Mouse (Mus musculus) G1E-ER4 (cell line): ENCODE data around the gene Scaf4. TPM values are rescaled to one million over a fixed set of nuclear protein-coding genes. Genes with fewer than 3 reads are reported as not detected.
A peak's percentile ranks its signal among the peaks of the same experiment; 100 is the strongest.

ENCODE experiments used
- GATA1 ChIP-seq: IDR thresholded peaks from one replicate; pipeline ENCODE4 v1.8.0; 2012; ENCODE audit warnings: low read length, inconsistent platforms
- polyA plus RNA-seq: library from polyadenylated mRNA; stranded (reverse); fragments of >175 nt; gene quantifications from 2 replicates; pipeline ENCODE4 v1.2.3, GENCODE M21; 2012

The Scaf4 gene
- polyA plus RNA-seq, 1 experiment: 276 TPM

GRCm38 (mm10) chr16:90265106-90265505, 19.2 kb downstream of the Scaf4 start:
- peak; percentile 13 for TF ChIP-seq GATA1

DNA sequence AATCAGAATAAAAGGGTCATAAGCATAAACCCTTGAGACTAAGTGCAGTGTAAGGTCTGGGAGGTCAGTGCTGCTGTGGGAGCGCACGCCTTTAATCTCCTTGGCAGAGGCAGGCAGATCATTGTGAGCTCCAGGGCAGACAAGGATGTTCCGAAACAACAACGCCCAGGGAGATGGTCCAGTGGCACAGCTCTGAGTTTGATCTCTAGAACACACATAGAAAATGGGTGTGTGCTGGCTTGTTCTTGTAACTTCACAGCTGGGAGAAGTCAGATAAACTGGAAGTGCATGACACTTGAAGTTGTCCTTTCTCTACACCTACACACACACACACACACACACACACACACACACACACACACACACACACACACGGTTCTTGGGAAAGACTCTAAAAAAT, 20.3 kb downstream of the Scaf4 start:
- no peak for TF ChIP-seq GATA1

DNA sequence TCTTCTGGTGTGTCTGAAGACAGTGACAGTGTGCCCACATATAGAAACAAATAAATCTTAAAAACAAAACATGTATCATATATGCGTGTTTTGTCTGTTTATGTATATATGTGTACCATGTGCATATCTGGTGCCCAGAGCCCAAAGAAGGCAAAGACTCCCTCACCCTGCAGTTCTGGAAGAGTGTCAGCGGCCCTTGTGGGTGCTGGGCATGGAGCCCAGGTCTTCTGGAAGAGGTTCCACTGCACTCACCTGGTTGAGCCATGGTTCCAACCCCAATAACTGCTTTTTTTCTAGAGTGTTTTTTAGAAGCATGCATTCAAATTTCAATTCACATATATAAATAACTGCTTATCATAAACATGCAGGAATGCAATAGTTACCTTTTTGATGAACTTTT, 22.5 kb downstream of the Scaf4 start:
- no peak for TF ChIP-seq GATA1

DNA sequence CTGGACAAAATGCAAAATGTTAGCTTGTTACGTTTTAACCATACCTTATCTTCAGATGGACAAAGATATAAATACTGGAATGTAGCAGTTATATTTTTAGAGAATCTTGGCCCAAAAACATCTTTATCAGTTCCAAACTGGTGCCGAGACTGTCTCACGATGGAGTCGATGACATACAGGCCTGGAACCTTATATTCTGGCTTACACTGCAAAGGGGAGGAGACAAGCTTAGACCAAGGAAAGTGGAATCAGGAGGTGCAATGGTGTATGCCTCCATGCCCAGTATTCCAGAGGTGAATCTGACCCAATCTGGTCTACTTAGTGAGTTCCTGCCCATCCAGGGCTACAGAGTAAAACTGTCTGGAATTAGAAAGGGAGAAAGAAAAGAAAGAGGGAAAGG, 24.2 kb downstream of the Scaf4 start:
- TF ChIP-seq GATA1: no peak

GRCm38 (mm10) chr16:90259623-90260022, 24.7 kb downstream of the Scaf4 start:
- no peak for TF ChIP-seq GATA1

- TF ChIP-seq GATA1: no peak
These were observed 25.4 kb downstream of the Scaf4 start for GRCm38 (mm10) chr16:90258950-90259349.

- TF ChIP-seq GATA1: no peak
These were observed 31.8 kb downstream of the Scaf4 start for GRCm38 (mm10) chr16:90252521-90252920.

DNA sequence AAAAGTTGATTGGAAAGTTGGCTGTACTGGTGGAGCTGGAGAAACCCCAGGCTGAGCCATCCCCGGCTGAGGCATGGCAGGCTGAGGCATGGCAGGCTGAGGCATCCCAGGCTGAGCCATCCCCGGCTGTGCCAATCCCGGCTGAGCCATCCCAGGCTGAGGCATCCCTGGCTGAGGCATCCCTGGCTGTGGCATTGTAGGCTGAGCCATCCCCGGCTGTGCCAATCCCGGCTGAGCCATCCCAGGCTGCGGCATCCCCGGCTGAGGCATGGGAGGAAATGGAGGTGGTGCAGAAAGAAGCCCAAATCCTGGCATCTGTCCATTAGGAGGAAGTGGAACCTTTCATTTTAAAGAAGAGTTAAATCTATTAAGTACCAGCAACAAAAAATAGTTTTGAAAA, 34.2 kb downstream of the Scaf4 start:
- TF ChIP-seq GATA1: no peak

DNA sequence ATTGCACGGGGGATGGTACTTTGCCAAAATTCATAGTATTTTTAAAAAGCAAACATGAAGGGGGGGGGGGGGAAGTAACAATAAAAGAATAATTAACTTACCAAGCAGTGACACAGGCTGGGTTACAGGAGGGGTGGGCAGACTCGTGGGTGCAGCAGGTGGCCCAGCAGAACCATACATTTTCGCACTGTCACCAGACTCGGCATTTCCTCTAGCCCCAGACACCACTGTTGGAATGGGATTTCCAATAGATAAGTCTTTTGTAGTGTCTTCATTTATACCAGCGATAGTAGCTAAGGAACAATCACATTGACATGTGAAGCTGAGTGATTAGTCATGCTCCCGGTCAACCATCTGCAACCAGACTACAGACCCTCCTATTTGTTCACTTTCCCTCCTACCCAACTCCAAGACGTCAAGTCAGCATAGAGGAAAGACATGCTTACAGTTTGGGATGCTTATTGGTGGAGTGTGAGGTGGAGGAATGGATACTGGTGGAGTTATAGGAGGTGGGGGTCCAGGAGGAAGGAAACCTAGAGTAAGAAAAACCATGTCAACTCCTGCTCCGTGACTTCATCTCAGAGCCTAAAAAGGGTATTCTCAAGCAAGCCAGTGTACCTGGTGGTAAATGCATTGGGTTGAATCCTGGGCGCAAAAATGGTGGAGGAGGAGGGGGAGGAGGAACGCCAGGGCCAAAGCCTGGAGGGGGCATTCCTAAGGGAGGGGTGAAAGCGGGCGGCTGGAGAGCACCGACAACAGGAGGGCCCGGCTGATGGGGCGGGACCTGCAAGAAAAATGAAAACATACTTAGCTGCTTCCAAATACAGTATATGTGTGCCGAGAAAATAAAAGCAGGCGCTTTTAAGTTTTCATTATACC, 41.6 kb downstream of the Scaf4 start:
- no peak for TF ChIP-seq GATA1

GRCm38 (mm10) chr16:90241875-90242274, 42.4 kb downstream of the Scaf4 start:
- no peak for TF ChIP-seq GATA1

GRCm38 (mm10) chr16:90239128-90239746, 45.1 kb downstream of the Scaf4 start:
- TF ChIP-seq GATA1: no peak

GRCm38 (mm10) chr16:90235188-90235587, 49.1 kb downstream of the Scaf4 start:
- no peak for TF ChIP-seq GATA1

DNA sequence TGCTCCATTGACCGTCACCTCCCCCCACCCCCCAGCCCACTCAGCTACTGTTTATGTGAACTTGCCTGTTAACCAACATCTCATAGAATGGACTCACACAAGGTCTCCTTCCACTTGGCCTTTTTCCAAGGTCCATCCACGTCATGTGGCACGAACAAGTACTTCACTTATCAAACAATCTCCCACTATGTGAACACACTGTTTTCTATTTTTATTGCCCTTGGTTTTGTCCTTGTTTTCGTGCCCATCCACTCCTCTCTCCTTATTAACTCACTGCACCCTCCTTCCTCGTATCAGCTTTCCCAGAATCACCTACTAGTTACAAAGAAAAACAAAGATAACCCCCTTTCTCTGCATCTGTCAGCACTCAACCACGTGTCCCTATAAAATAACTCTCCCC, 49.7 kb downstream of the Scaf4 start:
- TF ChIP-seq GATA1: no peak

- TF ChIP-seq GATA1: no peak
These were observed 50.6 kb downstream of the Scaf4 start for GRCm38 (mm10) chr16:90233702-90234101.

DNA sequence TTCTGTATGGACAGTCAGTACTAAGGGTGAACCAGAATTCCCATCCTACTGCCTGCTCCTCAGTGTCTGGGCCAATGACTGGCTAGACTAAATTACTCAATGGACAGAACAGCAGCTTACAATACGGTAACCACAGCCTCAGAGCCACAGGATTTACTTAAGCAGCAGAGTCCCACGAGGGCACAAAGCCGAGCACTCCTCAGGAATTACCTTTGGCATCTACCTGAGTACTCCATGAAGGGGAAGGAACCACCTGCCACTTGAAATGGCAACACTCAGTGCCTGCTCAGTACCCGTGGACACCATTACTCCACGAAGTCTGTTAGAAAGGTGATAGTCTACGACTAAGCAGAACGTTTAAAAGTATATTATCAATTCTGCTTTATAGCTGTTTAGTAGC, 53.0 kb downstream of the Scaf4 start:
- TF ChIP-seq GATA1: no peak

GRCm38 (mm10) chr16:90229897-90230296, 54.4 kb downstream of the Scaf4 start:
- TF ChIP-seq GATA1: no peak

- no peak for TF ChIP-seq GATA1
These were observed 62.7 kb downstream of the Scaf4 start for GRCm38 (mm10) chr16:90221441-90222070.
